Mouse (Mus musculus): ENCODE results near the gene Pex6.
A peak's percentile ranks its signal among the peaks of the same experiment; 100 is the strongest.

DNA sequence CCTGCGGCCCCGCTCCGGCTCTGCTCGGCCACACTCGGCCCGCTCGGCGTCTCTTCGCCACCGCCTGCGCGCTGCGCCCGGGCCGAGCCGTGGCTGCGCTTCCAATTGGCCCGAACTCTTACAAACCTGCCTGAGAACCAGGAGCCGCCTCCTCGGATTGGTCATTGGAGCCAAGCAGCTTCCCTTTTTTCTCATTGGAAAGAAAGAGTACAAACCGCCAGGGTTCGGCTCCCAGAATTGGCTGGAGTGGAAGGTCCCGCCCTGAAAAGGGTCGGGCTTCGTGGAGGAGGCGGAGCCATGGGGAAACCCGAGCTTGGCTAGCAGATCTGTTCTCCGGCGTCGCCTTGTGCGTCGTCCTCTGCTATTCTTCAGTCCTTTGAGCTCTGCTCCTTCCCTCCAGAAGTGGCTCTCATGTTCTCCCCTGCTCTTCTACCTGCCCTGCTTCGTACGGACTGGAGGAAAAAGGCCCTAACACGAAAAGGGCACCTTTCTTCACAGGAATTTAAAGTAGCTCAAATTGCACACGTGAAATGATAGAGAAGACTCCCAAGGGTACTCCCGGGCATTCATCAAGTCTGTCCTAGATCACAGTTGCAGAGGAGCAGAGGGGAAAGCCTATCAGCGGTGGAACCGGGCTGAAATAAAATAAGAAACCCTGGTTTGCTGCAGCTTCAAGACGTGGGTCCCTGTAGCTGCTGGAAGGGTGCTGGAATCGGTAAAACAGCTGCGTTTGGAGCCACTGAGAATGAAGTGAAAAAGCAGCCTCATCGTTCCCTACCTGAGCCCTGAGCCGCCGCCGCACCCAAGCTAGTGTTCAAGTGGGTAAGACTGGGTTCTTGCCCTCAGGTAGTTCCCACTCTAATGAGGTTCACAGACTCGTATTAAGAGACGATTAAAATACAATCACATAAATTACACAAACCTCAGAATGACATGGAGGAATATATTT lies 6.1 kb upstream of the Pex6 start, which contains the start of gene Ppp2r5d:
- TF ChIP-seq CTCF (IDR thresholded peaks at IDR 0.05; ENCODE audit: borderline replicate concordance, control insufficient read depth, extremely low read depth, insufficient read depth, low read length, poor library complexity) = 0 out of 2 replicates have a peak, but pooled peaks have one; percentile 50
- peak; percentile 82 for TF ChIP-seq POLR2A (IDR thresholded peaks at IDR 0.05; ENCODE audit: control insufficient read depth, extremely low read depth, insufficient read depth, low read length, poor library complexity)

All from thymus, adult 2 months (tissue).